Mouse (Mus musculus) forebrain, embryonic 14.5 days (tissue): Measurements from ENCODE around the gene Heyl. TPM values are rescaled to one million over a fixed set of nuclear protein-coding genes. Genes with fewer than 3 reads are reported as not detected.

Experiments
- ATAC-seq: fragments of 200-750 bp; cut with Nextera tagmentation; 2 replicates; pipeline ENCODE4 v1.8.0; 2017; ENCODE audit warnings: mild to moderate bottlenecking, moderate library complexity
- DNase-seq: peaks from one replicate; pipeline ENCODE4 v3.0.0-alpha.2; 2015; ENCODE audit warnings: low spot score
- H3K27ac ChIP-seq: fragments of 300-500 bp; sonication (generic); 2 replicates; pipeline ENCODE4 v1.5.1; 2014; ENCODE audit warnings: low read depth, mild to moderate bottlenecking, control low read depth, low read length, moderate library complexity
- H3K27me3 ChIP-seq: fragments of 300-500 bp; sonication (generic); replicated peaks from 2 replicates; pipeline ENCODE4 v1.6.1; 2014; ENCODE audit warnings: low read length, control low read depth, mixed read lengths; ENCODE audit not compliant: control insufficient read depth, insufficient read depth
- H3K36me3 ChIP-seq: fragments of 300-500 bp; sonication (generic); 2 replicates; pipeline ENCODE4 v1.6.1; 2014; ENCODE audit warnings: low read length, control low read depth; ENCODE audit not compliant: control insufficient read depth, insufficient read depth
- H3K4me1 ChIP-seq: fragments of 300-500 bp; sonication (generic); 2 replicates; pipeline ENCODE4 v1.6.1; 2014; ENCODE audit warnings: antibody characterized with exemption, low read length, control low read depth; ENCODE audit not compliant: control insufficient read depth, insufficient read depth
- H3K4me2 ChIP-seq: fragments of 300-500 bp; sonication (generic); 2 replicates; pipeline ENCODE4 v1.6.1; 2014; ENCODE audit warnings: mild to moderate bottlenecking, control low read depth, low read length
- H3K4me3 ChIP-seq: fragments of 300-500 bp; sonication (generic); 2 replicates; pipeline ENCODE4 v1.5.1; 2014; ENCODE audit warnings: low read depth, low read length, control low read depth
- H3K9ac ChIP-seq: fragments of 300-500 bp; sonication (generic); 2 replicates; pipeline ENCODE4 v1.6.1; 2014; ENCODE audit warnings: mild to moderate bottlenecking, low read length, control low read depth, moderate library complexity
- H3K9me3 ChIP-seq: fragments of 300-500 bp; sonication (generic); replicated peaks from 2 replicates; pipeline ENCODE4 v1.6.1; 2016; ENCODE audit warnings: low read length, control low read depth, mixed read lengths; ENCODE audit not compliant: control insufficient read depth
- WGBS: fragments of 180-500 bp; shearing (Covaris S2); extraction: QIAGEN DNeasy Blood & Tissue Kit; methylation state at CpG from one replicate; pipeline ENCODE4 v1.1.7; 2014; 5-methylcytosine and 5-hydroxymethylcytosine counted together
- polyA plus RNA-seq: library from polyadenylated mRNA; unstranded; fragments of >200 nt; fragmentation: Nextera tagmentation; extraction: Ambion mirVana; gene quantifications from 2 replicates; pipeline ENCODE4 v1.2.1, GENCODE M21; 2014

Heyl gene
- polyA plus RNA-seq, 1 experiment from 2014 or later: 6.7 TPM

DNA sequence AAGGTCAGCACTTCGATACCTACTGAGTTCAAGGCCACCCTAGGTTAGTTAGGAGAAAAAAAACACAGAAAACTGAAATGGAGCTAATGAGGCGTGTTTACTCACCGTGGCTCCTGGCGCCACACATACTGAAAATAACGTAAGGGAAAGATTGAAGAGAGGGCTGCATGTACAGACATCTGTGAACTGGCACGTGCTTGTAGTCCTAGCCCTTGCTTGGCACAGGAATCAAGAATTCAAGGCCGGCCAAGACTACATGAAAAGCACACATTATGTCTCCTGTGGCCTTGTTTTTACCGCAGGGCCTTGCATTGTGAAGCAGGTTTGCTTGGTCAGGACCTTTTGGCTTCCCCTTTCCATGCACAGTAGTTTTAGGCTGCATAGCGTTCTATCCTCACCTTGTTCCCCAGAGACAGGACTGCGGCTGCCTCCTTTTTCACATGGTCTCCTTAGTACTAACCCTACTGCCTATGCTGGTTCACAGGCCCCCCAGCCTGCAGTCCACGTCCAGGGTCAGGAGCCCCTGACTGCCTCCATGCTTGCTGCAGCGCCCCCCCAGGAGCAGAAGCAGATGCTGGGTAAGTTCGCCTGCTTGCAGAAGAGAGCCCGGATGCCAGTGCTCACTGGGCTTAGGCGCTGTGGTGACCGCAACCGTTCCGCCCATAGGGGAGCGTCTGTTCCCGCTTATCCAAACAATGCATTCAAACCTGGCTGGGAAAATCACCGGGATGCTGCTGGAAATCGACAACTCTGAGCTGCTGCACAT lies 64.0 kb downstream of the Heyl start:
- WGBS: 91% methylated on average over 21 of the region's 22 CpGs
- H3K4me1 ChIP-seq: no peaks in the 10 kb centered on the region
- no peaks in the 10 kb centered on the region for H3K27me3 ChIP-seq
- no peak overlapping the region for H3K4me3 ChIP-seq
- peaks cover 92% of the 10 kb centered on the region for H3K36me3 ChIP-seq
- ATAC-seq (no peak), DNase-seq (no peak)
- H3K9ac ChIP-seq: no peak overlapping the region
- no peaks in the 10 kb centered on the region for H3K9me3 ChIP-seq
- H3K27ac ChIP-seq: no peak overlapping the region
- no peak overlapping the region for H3K4me2 ChIP-seq

DNA sequence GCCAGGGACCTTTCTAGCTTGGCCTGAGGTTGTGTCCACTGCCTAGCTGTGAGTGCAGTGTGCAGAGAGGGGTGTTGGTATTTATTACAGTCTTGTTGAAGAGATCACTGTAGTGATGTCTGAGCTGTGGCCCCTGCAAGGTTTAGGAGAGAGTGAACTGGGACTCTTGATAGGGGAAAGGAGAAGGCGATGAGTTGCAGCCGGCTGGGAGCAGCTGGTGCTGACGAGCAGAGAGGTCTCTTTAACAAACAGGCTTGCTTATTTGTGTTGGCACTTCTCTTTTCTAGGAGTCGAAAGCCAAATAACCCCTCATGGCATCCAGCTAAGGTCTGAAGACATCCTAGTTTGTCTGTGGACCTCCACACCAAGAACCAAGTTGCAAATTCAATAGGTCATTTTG lies 64.9 kb downstream of the Heyl start:
- no peak overlapping the region for H3K4me3 ChIP-seq
- ATAC-seq (no peak), DNase-seq (no peak)
- H3K27me3 ChIP-seq: no peaks in the 10 kb centered on the region
- H3K27ac ChIP-seq: no peak overlapping the region
- no peaks in the 10 kb centered on the region for H3K9me3 ChIP-seq
- H3K4me2 ChIP-seq: no peak overlapping the region
- H3K9ac ChIP-seq: no peak overlapping the region
- H3K36me3 ChIP-seq: peaks cover 91% of the 10 kb centered on the region
- no peaks in the 10 kb centered on the region for H3K4me1 ChIP-seq
- 94% methylated on average over 4 of the region's 4 CpGs for WGBS

DNA sequence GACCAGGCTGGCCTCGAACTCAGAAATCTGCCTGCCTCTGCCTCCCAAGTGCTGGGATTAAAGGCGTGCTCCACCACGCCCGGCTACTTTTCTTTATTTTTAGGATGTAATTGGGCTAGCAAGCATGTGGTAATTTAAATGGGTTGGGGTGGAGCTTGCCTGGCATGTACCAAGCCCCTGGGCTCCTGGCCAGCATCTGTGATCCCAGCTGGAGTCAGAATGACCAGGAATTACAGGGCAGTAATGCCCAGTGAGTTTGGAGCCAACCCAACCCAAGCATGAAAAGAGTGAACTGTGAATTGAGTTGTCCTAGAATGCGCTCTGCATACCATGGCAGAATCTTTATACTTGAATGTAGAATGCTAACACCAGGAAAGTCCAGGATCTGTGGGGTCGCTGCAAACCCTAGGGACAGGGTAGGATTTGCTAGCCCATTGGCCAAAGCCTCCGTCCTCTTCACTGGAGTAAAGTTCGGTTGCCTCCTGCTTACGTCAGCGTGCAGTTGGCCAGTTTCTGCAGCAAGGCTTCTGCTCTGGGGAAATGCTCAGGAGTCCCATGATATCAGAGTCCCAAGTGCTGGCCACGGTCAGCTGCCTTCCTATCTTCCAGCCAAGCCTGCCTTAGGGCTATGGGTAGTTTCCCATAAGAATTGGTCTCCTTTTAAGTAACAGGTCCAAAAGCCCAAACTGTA lies 65.8 kb downstream of the Heyl start:
- Histone ChIP-seq H3K4me1 (no peaks in the 10 kb centered on the region), H3K9me3 (no peaks in the 10 kb centered on the region), H3K9ac (no peak overlapping the region), H3K27me3 (no peaks in the 10 kb centered on the region), H3K36me3 (peaks cover 89% of the 10 kb centered on the region), H3K4me3 (no peak overlapping the region), H3K4me2 (no peak overlapping the region), H3K27ac (no peak overlapping the region)
- ATAC-seq (no peak), DNase-seq (no peak)
- 94% methylated on average over 11 of the region's 11 CpGs for WGBS

Other genes with a start within 250 kb of the Heyl start
- 70.5 and 77.4 TPM in 2 replicates for gene Mycl, start 237.9 kb upstream of the Heyl start, polyA plus RNA-seq
- gene Trit1, start 217.0 kb upstream of the Heyl start, polyA plus RNA-seq: 29.4 and 32.7 TPM in 2 replicates
- 0.08 and 0.21 TPM in 2 replicates for gene Bmp8b, start 128.4 kb upstream of the Heyl start, polyA plus RNA-seq
- 0.13 and 0.35 TPM in 2 replicates for gene Oxct2b, start 117.3 kb upstream of the Heyl start, polyA plus RNA-seq
- 86.4 and 88.3 TPM in 2 replicates for gene Ppie, start 93.6 kb upstream of the Heyl start, polyA plus RNA-seq
- gene Hpcal4, start 50.3 kb upstream of the Heyl start, polyA plus RNA-seq: 19.9 and 34.7 TPM in 2 replicates
- gene Nt5c1a, start 32.1 kb upstream of the Heyl start, polyA plus RNA-seq: not detected in 2 replicates
- gene Pabpc4, start 28.8 kb downstream of the Heyl start, polyA plus RNA-seq: 35.6 and 36.3 TPM in 2 replicates
- gene Oxct2a, start 90.1 kb downstream of the Heyl start, polyA plus RNA-seq: not detected in 2 replicates
- 0.09 TPM in 1 of 2 replicates, not detected in the other for gene Bmp8a, start 109.7 kb downstream of the Heyl start, polyA plus RNA-seq